Mouse (Mus musculus): Measurements from ENCODE around the gene Hoga1. TPM values are rescaled to one million over a fixed set of nuclear protein-coding genes. Genes with fewer than 3 reads are reported as not detected.

Hoga1 gene
- 1 to 10 TPM; 5.2 to 8.2 TPM for total RNA-seq (2021)

- DNase-seq (ENCODE audit: extremely low spot score in 1 of 2, low spot score in 1 of 2) = peak in 1 of 2 experiments; percentile 38
Measured at GRCm38 (mm10) chr19:42045269-42046102, at the start of gene Hoga1. TSS of gene Hoga1 (plus strand) at chr19:42045610.

DNA sequence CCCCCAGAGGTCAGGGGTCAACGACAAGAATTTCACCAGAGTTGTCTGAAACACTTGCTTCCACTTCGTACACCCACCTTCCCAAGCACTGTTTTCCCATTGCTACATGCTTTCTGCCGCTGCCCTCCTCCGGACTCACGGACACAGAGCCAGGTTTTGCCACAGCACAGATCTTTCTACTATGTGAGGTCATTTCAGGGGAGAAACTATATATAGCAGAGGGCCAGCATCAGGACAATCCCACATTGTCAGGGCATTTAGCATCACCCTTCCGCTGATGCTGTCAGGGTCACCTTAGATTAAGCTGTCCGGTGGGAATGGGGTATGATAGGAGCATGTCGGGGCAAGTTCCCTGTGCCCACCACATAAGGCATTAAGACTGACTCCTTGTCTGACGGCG lies 48.3 kb upstream of the Hoga1 start:
- DNase-seq (ENCODE audit: extremely low spot score in 1 of 2, low spot score in 1 of 2) = no peak

- no peak for DNase-seq (ENCODE audit: extremely low spot score in 1 of 2, low spot score in 1 of 2)
Measured at GRCm38 (mm10) chr19:41998770-41999548, 46.5 kb upstream of the Hoga1 start.

DNA sequence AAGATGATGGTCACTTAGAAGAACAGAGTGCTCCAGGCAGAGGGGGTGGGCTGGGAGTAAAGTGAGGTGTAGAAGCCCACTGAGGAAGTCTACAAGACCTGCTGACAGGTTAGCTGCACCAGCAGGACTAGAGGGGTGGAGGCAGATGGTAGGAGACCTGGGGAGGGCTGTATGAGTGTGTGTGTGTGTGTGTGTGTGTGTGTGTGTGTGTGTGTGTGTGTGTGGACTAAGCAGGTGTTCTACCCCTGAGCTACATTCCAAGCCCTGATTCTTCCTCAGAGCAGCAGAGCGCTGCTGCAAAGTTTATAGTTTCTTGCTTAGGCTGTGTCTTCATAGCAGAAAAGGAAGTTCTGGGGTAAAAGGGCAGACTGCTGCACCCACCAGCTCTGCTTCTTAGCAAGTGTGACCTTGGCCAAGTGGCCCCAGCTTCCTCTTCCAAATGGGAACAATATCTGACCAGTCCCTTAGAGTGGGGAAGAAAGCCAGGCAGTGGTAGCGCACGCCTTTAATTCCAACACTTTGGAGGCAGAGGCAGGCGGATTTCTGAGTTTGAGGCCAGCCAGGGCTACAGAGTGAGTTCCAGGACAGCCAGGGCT lies 45.6 kb upstream of the Hoga1 start:
- no peak for DNase-seq (ENCODE audit: extremely low spot score in 1 of 2, low spot score in 1 of 2)

- DNase-seq (ENCODE audit: extremely low spot score in 1 of 2, low spot score in 1 of 2) = no peak
Measured at GRCm38 (mm10) chr19:42000446-42000958, 44.9 kb upstream of the Hoga1 start.

DNA sequence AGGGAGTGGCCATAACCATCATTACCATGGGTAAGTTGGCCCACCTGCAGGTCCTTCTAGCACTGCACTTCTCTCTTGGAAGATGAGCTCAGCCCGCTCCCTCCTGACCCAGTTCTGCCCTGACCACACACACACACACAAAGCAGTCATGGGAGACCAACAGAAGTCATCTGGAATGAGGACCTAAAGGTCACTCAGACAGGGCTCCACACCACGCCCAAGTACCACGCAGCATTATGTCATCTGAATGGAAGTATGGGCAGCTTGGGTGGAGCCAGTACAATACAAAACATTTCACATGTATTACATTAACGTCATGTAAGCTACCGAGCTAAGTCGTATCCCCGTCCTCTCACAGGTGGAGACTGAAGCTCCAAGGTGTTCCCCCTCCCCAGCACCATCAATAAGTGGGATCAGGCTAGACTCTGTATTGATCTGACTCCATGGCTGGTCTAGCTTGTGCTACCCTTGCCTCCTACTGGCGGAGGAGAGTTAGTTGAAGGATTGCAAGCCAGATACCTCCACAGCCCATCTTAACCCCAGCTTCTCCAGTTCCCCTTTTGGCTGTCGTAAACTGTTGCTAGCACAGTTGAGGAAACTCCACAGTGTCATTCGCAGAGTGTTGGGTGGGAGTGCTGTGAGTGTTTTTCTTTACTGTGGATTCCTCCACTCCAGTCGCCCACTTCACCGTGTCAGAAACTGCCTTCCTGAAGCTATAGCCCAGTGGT lies 44.0 kb upstream of the Hoga1 start:
- DNase-seq (ENCODE audit: extremely low spot score in 1 of 2, low spot score in 1 of 2) = no peak

DNA sequence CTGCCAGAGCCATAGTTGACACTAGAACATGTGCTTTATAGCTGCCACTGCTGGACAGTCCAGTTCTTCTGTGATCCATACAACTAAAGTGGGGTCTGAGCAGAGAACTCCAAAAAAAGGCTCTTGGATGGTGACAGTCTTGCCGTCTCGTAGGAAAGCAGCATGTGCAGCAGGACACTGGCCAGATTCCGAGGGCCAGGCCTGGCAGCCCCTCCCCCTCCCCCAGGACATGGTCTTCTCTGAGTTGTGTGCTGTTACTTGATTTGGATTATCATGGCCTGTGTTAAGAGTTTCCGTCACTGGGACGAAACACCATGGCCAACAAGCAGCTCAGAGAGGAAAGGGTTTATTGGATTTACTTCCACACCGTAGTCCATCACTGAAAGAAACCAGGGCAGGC lies 41.2 kb upstream of the Hoga1 start:
- no peak for DNase-seq (ENCODE audit: extremely low spot score in 1 of 2, low spot score in 1 of 2)

DNA sequence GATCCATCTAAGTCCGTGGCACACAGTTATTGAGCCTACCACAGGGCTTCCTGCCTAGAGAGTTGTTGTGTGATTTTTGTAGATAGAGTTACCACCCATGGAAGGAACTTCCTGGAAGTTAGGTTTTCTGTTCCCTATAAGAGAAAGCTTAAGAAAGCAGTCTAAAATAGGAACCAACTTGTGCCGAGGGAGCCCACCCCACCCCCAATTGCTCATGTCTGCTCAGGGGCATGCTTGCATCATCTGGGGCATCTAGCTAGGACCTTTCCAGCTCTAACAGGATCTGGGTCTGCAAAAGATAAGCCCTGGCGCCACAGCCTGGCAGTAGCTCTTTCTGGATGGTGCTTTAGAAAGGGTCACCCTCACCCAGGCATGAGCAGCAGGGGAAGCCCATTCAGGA lies 39.8 kb upstream of the Hoga1 start:
- no peak for DNase-seq (ENCODE audit: extremely low spot score in 1 of 2, low spot score in 1 of 2)

DNA sequence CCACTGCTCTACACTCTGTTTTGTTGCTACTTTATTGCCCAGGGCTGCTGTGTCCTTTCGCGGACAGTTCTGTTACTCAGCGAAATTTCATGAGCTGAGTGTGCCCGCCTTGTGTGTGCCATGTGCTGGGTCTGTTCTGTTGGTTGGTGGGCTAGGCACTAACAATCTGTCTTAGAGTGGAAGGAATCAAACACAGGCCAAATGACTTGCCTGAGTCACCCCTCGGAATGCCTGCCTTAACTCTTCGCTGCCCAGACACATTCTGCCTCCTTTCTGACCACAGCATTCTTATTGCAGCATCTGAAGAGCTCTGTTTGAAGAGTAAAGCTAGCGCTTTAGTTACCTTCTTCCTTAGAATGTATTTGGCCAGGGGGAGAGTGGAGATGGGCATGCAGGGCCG lies 38.8 kb upstream of the Hoga1 start:
- DNase-seq (ENCODE audit: extremely low spot score in 1 of 2, low spot score in 1 of 2) = no peak

GRCm38 (mm10) chr19:42008586-42008985 lies 36.8 kb upstream of the Hoga1 start:
- DNase-seq (ENCODE audit: extremely low spot score in 1 of 2, low spot score in 1 of 2) = no peak

GRCm38 (mm10) chr19:42009067-42009466 lies 36.3 kb upstream of the Hoga1 start:
- DNase-seq (ENCODE audit: extremely low spot score in 1 of 2, low spot score in 1 of 2) = no peak

- no peak for DNase-seq (ENCODE audit: extremely low spot score in 1 of 2, low spot score in 1 of 2)
Measured at GRCm38 (mm10) chr19:42010436-42010835, 35.0 kb upstream of the Hoga1 start.

- DNase-seq (ENCODE audit: extremely low spot score in 1 of 2, low spot score in 1 of 2) = no peak
Measured at GRCm38 (mm10) chr19:42011123-42011522, 34.3 kb upstream of the Hoga1 start.

- no peak for DNase-seq (ENCODE audit: extremely low spot score in 1 of 2, low spot score in 1 of 2)
Measured at GRCm38 (mm10) chr19:42014231-42014825, 31.1 kb upstream of the Hoga1 start.

DNA sequence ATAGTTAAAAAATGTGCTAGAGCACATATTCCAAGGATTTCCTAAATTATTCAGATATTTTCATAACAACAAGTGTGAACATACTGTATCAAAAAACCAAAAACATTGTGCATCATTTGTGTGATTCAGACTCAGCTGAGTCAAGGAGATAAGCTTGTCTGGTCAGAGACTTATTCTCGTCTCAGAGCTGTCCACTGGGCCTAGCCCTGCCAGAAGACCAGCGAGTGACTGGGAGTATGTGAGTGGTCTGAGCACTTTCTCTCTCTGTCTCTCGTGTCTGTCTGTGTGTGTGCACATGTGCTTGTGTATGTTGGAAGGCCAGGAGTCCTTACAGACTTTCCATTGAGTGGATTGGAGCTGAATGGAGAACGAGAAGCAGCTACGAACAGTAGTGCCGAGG lies 30.4 kb upstream of the Hoga1 start:
- DNase-seq (ENCODE audit: extremely low spot score in 1 of 2, low spot score in 1 of 2) = no peak

DNA sequence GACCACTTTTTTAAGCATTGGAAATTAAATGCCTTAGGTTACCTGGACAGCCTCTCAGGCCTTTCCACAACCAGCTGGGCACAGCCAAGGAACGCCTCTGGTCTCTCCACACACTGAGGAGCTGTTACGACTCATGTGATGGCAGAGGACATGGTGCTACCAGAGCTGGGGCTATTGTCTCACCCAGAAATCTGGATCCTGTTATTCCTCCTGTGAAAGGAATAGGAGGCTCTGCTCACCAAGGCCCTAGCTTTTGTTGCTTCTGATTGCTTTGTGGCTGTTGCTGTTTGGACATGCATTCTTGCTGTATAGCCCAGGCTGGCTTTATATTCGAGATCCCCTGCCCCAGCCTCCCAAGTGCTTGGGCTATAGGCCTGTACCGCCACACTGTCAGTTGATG lies 29.2 kb upstream of the Hoga1 start:
- no peak for DNase-seq (ENCODE audit: extremely low spot score in 1 of 2, low spot score in 1 of 2)

- DNase-seq (ENCODE audit: extremely low spot score in 1 of 2, low spot score in 1 of 2) = peak in 1 of 2 experiments; percentile 17
Measured at GRCm38 (mm10) chr19:42016840-42017239, 28.6 kb upstream of the Hoga1 start.

- DNase-seq (ENCODE audit: extremely low spot score in 1 of 2, low spot score in 1 of 2) = peak; percentile 19 to 24
Measured at GRCm38 (mm10) chr19:42017399-42018247, 27.8 kb upstream of the Hoga1 start.

DNA sequence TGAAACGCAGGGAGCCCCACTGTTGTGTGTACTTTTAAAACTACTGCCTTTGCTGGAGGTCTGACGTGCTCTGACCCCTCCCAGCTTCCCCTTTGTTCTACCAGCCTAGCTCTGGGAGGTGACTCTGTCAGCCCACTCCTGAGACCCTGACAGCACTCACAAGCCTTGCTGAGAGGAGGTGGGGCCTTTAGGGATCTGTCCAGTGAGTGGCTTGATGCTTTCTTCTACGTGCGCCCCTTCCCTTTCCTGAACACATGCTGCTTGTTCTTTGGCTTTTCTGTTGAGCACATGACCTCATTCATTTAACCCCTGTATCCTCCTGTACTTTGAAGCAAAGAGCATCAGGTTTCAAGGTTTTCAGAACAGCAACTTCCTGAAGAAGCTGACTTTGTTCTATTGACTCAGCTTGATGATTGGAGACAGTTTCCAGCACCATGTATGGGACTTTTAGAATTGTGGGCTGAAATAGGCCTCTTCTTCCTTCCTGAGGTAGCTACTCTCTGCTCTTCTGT lies 26.3 kb upstream of the Hoga1 start:
- DNase-seq (ENCODE audit: extremely low spot score in 1 of 2, low spot score in 1 of 2) = no peak

Measured in layer of hippocampus, postnatal 25 days (tissue).